Mouse (Mus musculus): Measurements from ENCODE around the gene Spag5. TPM values are rescaled to one million over a fixed set of nuclear protein-coding genes. Genes with fewer than 3 reads are reported as not detected.

Spag5 gene
- polyA plus RNA-seq, 1 experiment from 2014 or later: 9.7 TPM

GRCm38 (mm10) chr11:78358330-78359007, 57.1 kb downstream of the Spag5 start:
- Histone ChIP-seq H3K9me3 (no peaks in the 10 kb centered on the region), H3K27me3 (no peaks in the 10 kb centered on the region), H3K4me2 (no peak overlapping the region), H3K4me1 (replicated peaks) (no peaks in the 10 kb centered on the region; the same call in 1 of the 2 replicates), H3K4me3 (no peak overlapping the region), H3K27ac (replicated peaks) (no peak overlapping the region), H3K36me3 (no peaks in the 10 kb centered on the region), H3K9ac (no peak overlapping the region)
- no peak for ATAC-seq (ENCODE audit: low FRiP score, low read depth)
- 17% methylated on average over 22 of the region's 22 CpGs for WGBS

DNA sequence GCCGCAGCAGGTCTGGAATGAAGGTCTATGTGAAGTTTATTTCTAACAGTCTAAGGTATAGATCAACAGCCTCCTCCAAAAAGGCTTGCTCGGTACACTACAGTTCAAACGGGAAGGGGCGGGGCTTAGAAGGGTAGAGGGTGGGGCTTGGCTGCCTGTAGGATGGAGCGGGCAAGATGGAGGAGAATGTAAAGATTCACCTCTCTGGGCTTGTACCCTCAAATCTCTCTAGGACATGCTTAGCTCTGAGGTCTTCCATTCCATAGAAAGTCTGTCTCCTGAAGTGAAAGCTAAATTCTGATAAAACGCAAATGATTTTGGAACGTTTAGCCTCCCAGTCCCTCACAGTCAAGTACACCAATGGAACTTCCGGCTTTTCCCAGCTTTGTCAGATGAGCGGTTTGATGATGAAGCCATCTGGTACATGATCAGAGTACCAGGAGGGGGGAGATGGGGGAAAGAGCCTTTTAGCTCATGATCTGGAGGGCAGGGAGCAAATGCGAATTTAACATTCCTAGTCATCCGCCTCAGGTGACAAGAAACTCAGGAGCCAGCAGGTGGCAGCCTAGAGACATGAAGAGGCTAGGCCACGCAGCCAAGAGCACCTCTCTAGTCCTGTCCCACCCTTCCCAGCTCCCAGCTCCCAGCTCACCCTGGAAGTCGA, 58.9 kb downstream of the Spag5 start:
- H3K4me3 ChIP-seq: peak overlapping the region; percentile 20
- no peak overlapping the region for H3K27ac ChIP-seq (replicated peaks)
- peak overlapping the region; percentile 46 for H3K4me2 ChIP-seq
- peak; percentile 67; the same call in 1 of the 2 replicates for ATAC-seq (ENCODE audit: low FRiP score, low read depth)
- WGBS: 15% methylated on average over 13 of the region's 13 CpGs
- H3K4me1 ChIP-seq (replicated peaks): no peaks in the 10 kb centered on the region; the same call in 1 of the 2 replicates
- no peaks in the 10 kb centered on the region for H3K36me3 ChIP-seq
- H3K9ac ChIP-seq: no peak overlapping the region
- H3K27me3 ChIP-seq: no peaks in the 10 kb centered on the region
- H3K9me3 ChIP-seq: no peaks in the 10 kb centered on the region

DNA sequence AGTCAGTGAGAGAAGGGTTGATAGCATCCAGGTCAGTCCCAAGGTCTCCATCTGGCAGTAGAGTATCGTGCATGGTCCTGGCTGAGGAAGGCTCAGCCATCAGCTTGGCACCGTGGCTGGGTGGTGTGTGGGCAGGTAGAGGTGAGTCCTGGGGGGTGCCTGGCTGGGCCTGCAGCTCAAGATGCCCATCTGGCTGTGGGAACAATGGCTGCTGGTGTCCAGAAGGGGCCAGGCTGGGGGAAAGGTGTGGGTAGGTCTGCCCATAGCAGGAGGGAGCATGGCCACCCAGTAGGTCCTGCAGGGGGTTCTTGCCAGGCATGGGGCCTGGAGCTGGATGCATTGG, 59.4 kb downstream of the Spag5 start:
- Histone ChIP-seq H3K27me3 (no peaks in the 10 kb centered on the region), H3K4me3 (no peak overlapping the region), H3K4me1 (replicated peaks) (no peaks in the 10 kb centered on the region; the same call in 1 of the 2 replicates), H3K9ac (no peak overlapping the region), H3K36me3 (no peaks in the 10 kb centered on the region), H3K27ac (replicated peaks) (no peak overlapping the region), H3K9me3 (no peaks in the 10 kb centered on the region), H3K4me2 (no peak overlapping the region)
- peak; percentile 31; the same call in 1 of the 2 replicates for ATAC-seq (ENCODE audit: low FRiP score, low read depth)
- WGBS: 56% methylated on average over 2 of the region's 2 CpGs

GRCm38 (mm10) chr11:78363309-78364007, 62.1 kb downstream of the Spag5 start:
- 85% methylated on average over 13 of the region's 13 CpGs for WGBS

GRCm38 (mm10) chr11:78364103-78364502, 62.8 kb downstream of the Spag5 start:
- no peaks in the 10 kb centered on the region for H3K36me3 ChIP-seq
- WGBS: 69% methylated on average over 8 of the region's 8 CpGs
- no peak overlapping the region for H3K4me2 ChIP-seq
- no peaks in the 10 kb centered on the region for H3K9me3 ChIP-seq
- no peak overlapping the region for H3K4me3 ChIP-seq
- H3K27ac ChIP-seq (replicated peaks): no peak overlapping the region
- ATAC-seq (ENCODE audit: low FRiP score, low read depth): no peak
- no peak overlapping the region for H3K9ac ChIP-seq
- H3K4me1 ChIP-seq (replicated peaks): no peaks in the 10 kb centered on the region
- no peaks in the 10 kb centered on the region for H3K27me3 ChIP-seq

More at GRCm38 (mm10) chr11:78363309-78364007, 62.1 kb downstream of the Spag5 start:
- no peaks in the 10 kb centered on the region for H3K4me1 ChIP-seq (replicated peaks)
- H3K27ac ChIP-seq (replicated peaks): no peak overlapping the region
- no peak overlapping the region for H3K9ac ChIP-seq
- H3K4me2 ChIP-seq: no peak overlapping the region
- no peak overlapping the region for H3K4me3 ChIP-seq
- no peaks in the 10 kb centered on the region for H3K36me3 ChIP-seq
- H3K9me3 ChIP-seq: no peaks in the 10 kb centered on the region
- no peak for ATAC-seq (ENCODE audit: low FRiP score, low read depth)
- no peaks in the 10 kb centered on the region for H3K27me3 ChIP-seq

DNA sequence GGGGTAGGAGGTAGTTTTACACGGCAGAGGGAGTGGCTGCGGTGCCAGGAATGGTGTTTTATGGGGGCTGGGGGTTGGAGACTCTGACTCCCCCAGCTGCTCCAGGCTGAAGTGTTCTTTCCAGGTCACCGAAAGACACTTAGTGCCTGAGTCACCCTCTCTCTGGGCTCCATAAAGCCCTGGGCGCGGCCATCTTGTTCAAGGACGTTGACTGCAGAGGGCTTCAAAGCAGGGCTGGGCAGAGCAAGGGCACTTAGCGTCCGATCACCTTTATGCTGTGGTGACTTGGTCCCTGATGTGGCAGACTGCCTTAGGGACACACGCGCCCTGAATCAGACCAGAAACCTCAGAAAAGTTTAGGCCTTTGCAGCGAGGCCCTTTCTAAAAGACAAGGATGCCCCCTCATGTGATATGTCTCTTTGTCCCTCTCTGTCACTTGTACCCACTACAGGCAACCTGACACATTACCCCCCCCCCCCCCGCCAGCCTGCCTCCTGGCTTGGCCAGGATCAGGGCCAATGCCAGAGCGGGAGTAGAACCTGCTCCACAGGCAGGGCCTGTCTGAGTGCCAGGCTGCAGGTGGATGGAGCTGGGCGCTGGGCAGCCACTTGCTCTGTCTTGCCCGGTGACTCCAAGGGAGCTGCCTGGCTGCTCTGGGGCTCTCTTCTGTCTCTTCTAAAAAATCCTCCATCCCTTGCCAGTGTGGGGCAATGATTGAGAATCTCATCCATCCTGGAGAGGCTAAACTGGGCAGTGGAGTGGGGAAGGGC, 66.3 kb downstream of the Spag5 start:
- WGBS: 90% methylated on average over 15 of the region's 15 CpGs
- Histone ChIP-seq H3K9ac (no peak overlapping the region), H3K4me3 (no peak overlapping the region), H3K9me3 (no peaks in the 10 kb centered on the region), H3K27ac (replicated peaks) (no peak overlapping the region), H3K4me1 (replicated peaks) (peaks cover 3% of the 10 kb centered on the region; the same call in 1 of the 2 replicates), H3K27me3 (no peaks in the 10 kb centered on the region), H3K4me2 (no peak overlapping the region), H3K36me3 (no peaks in the 10 kb centered on the region)
- no peak for ATAC-seq (ENCODE audit: low FRiP score, low read depth)

GRCm38 (mm10) chr11:78370389-78370788, 69.1 kb downstream of the Spag5 start:
- H3K9ac ChIP-seq: no peak overlapping the region
- H3K27me3 ChIP-seq: no peaks in the 10 kb centered on the region
- H3K4me2 ChIP-seq: no peak overlapping the region
- no peaks in the 10 kb centered on the region for H3K9me3 ChIP-seq
- H3K36me3 ChIP-seq: no peaks in the 10 kb centered on the region
- no peak overlapping the region for H3K4me3 ChIP-seq
- no peak overlapping the region for H3K27ac ChIP-seq (replicated peaks)
- no peak for ATAC-seq (ENCODE audit: low FRiP score, low read depth)
- 67% methylated on average over 1 of the region's 1 CpGs for WGBS
- peaks cover 4% of the 10 kb centered on the region; the same call in 1 of the 2 replicates for H3K4me1 ChIP-seq (replicated peaks)

- H3K4me3 ChIP-seq: no peak overlapping the region
- H3K9ac ChIP-seq: no peak overlapping the region
- H3K9me3 ChIP-seq: no peaks in the 10 kb centered on the region
- no peaks in the 10 kb centered on the region for H3K27me3 ChIP-seq
- H3K27ac ChIP-seq (replicated peaks): no peak overlapping the region
- no peaks in the 10 kb centered on the region for H3K36me3 ChIP-seq
- H3K4me1 ChIP-seq (replicated peaks): peaks cover 4% of the 10 kb centered on the region; the same call in 1 of the 2 replicates
- no peak overlapping the region for H3K4me2 ChIP-seq
- no peak for ATAC-seq (ENCODE audit: low FRiP score, low read depth)
- WGBS: 90% methylated on average over 11 of the region's 11 CpGs
Observed at GRCm38 (mm10) chr11:78371711-78372110, 70.4 kb downstream of the Spag5 start.

Other genes starting within 250 kb of the Spag5 start
- gene Eral1, start 221.1 kb upstream of the Spag5 start, polyA plus RNA-seq (2015; fragmentation: Nextera tagmentation; extraction: Ambion mirVana): 30.9 and 32.5 TPM in 2 replicates
- gene Fam222b, start 206.9 kb upstream of the Spag5 start, polyA plus RNA-seq (2015; fragmentation: Nextera tagmentation; extraction: Ambion mirVana): 24.0 and 33.3 TPM in 2 replicates
- 98.7 and 102 TPM in 2 replicates for gene Traf4, start 135.9 kb upstream of the Spag5 start, polyA plus RNA-seq (2015; fragmentation: Nextera tagmentation; extraction: Ambion mirVana)
- 7.5 and 8.5 TPM in 2 replicates for gene Nek8, start 124.9 kb upstream of the Spag5 start, polyA plus RNA-seq (2015; fragmentation: Nextera tagmentation; extraction: Ambion mirVana)
- gene Tlcd1, start 124.8 kb upstream of the Spag5 start, polyA plus RNA-seq (2015; fragmentation: Nextera tagmentation; extraction: Ambion mirVana): 12.8 and 13.2 TPM in 2 replicates
- 743 and 824 TPM in 2 replicates for gene Rpl23a, start 117.9 kb upstream of the Spag5 start, polyA plus RNA-seq (2015; fragmentation: Nextera tagmentation; extraction: Ambion mirVana)
- 58.0 and 65.7 TPM in 2 replicates for gene Rab34, start 113.1 kb upstream of the Spag5 start, polyA plus RNA-seq (2015; fragmentation: Nextera tagmentation; extraction: Ambion mirVana)
- gene Proca1, start 108.1 kb upstream of the Spag5 start, polyA plus RNA-seq (2015; fragmentation: Nextera tagmentation; extraction: Ambion mirVana): 3.1 and 3.2 TPM in 2 replicates
- gene Sdf2, start 55.8 kb upstream of the Spag5 start, polyA plus RNA-seq (2015; fragmentation: Nextera tagmentation; extraction: Ambion mirVana): 91.6 and 92.1 TPM in 2 replicates
- gene Supt6, start 55.5 kb upstream of the Spag5 start, polyA plus RNA-seq (2015; fragmentation: Nextera tagmentation; extraction: Ambion mirVana): 24.8 and 27.4 TPM in 2 replicates
- gene 2610507B11Rik, start 39.8 kb upstream of the Spag5 start, polyA plus RNA-seq (2015; fragmentation: Nextera tagmentation; extraction: Ambion mirVana): 50.9 and 65.0 TPM in 2 replicates
- 0.26 and 0.32 TPM in 2 replicates for gene BC030499, start 10.7 kb upstream of the Spag5 start, polyA plus RNA-seq (2015; fragmentation: Nextera tagmentation; extraction: Ambion mirVana)
- gene Aldoc, start 21.4 kb downstream of the Spag5 start, polyA plus RNA-seq (2015; fragmentation: Nextera tagmentation; extraction: Ambion mirVana): 318 and 319 TPM in 2 replicates
- gene Pigs, start 26.9 kb downstream of the Spag5 start, polyA plus RNA-seq (2015; fragmentation: Nextera tagmentation; extraction: Ambion mirVana): 84.6 and 92.9 TPM in 2 replicates
- gene Unc119, start 42.0 kb downstream of the Spag5 start, polyA plus RNA-seq (2015; fragmentation: Nextera tagmentation; extraction: Ambion mirVana): 88.3 and 94.3 TPM in 2 replicates
- gene Foxn1, start 85.0 kb downstream of the Spag5 start, polyA plus RNA-seq (2015; fragmentation: Nextera tagmentation; extraction: Ambion mirVana): not detected in 2 replicates
- not detected in 2 replicates for gene Slc13a2, start 120.7 kb downstream of the Spag5 start, polyA plus RNA-seq (2015; fragmentation: Nextera tagmentation; extraction: Ambion mirVana)
- gene Slc46a1, start 164.2 kb downstream of the Spag5 start, polyA plus RNA-seq (2015; fragmentation: Nextera tagmentation; extraction: Ambion mirVana): 26.0 and 28.4 TPM in 2 replicates
- 47.3 and 53.2 TPM in 2 replicates for gene Sarm1, start 196.2 kb downstream of the Spag5 start, polyA plus RNA-seq (2015; fragmentation: Nextera tagmentation; extraction: Ambion mirVana)
- gene Vtn, start 197.6 kb downstream of the Spag5 start, polyA plus RNA-seq (2015; fragmentation: Nextera tagmentation; extraction: Ambion mirVana): 157 and 165 TPM in 2 replicates
- 0.12 and 0.14 TPM in 2 replicates for gene Sebox, start 201.9 kb downstream of the Spag5 start, polyA plus RNA-seq (2015; fragmentation: Nextera tagmentation; extraction: Ambion mirVana)
- 88.0 and 91.8 TPM in 2 replicates for gene Tmem199, start 210.6 kb downstream of the Spag5 start, polyA plus RNA-seq (2015; fragmentation: Nextera tagmentation; extraction: Ambion mirVana)
- gene Poldip2, start 210.7 kb downstream of the Spag5 start, polyA plus RNA-seq (2015; fragmentation: Nextera tagmentation; extraction: Ambion mirVana): 181 and 189 TPM in 2 replicates
- 63.0 and 64.6 TPM in 2 replicates for gene Tnfaip1, start 234.8 kb downstream of the Spag5 start, polyA plus RNA-seq (2015; fragmentation: Nextera tagmentation; extraction: Ambion mirVana)
- gene Ift20, start 234.8 kb downstream of the Spag5 start, polyA plus RNA-seq (2015; fragmentation: Nextera tagmentation; extraction: Ambion mirVana): 121 and 125 TPM in 2 replicates
- gene Tmem97, start 249.2 kb downstream of the Spag5 start, polyA plus RNA-seq (2015; fragmentation: Nextera tagmentation; extraction: Ambion mirVana): 44.5 and 45.7 TPM in 2 replicates